Mouse (Mus musculus) heart, embryonic 16.5 days (tissue): ENCODE data around the gene Atp2b2. TPM values are rescaled to one million over a fixed set of nuclear protein-coding genes. Genes with fewer than 3 reads are reported as not detected.

ENCODE experiments used
- ATAC-seq: fragments of 200-750 bp; cut with Nextera tagmentation; replicated peaks from 2 replicates; pipeline ENCODE4 v1.8.0; 2017; ENCODE audit warnings: moderate number of reproducible peaks; ENCODE audit not compliant: insufficient read depth, low FRiP score; ENCODE audit errors: extremely low read depth
- H3K27ac ChIP-seq: fragments of 300-500 bp; sonication (generic); 2 replicates; pipeline ENCODE4 v1.5.1; 2014; ENCODE audit warnings: mild to moderate bottlenecking, low read length, control low read depth, moderate library complexity
- H3K27me3 ChIP-seq: fragments of 300-500 bp; sonication (generic); 2 replicates; pipeline ENCODE4 v1.6.1; 2014; ENCODE audit warnings: low read length, mixed read lengths; ENCODE audit not compliant: control insufficient read depth, insufficient read depth
- H3K36me3 ChIP-seq: fragments of 300-500 bp; sonication (generic); 2 replicates; pipeline ENCODE4 v1.6.1; 2014; ENCODE audit not compliant: control insufficient read depth, insufficient read depth
- H3K4me1 ChIP-seq: fragments of 300-500 bp; sonication (generic); 2 replicates; pipeline ENCODE4 v1.6.1; 2014; ENCODE audit warnings: low read length, mixed read lengths; ENCODE audit not compliant: control insufficient read depth, insufficient read depth
- H3K4me2 ChIP-seq: fragments of 300-500 bp; sonication (generic); 2 replicates; pipeline ENCODE4 v1.6.1; 2014; ENCODE audit warnings: low read depth, mild to moderate bottlenecking, control low read depth, low read length
- H3K4me3 ChIP-seq: fragments of 300-500 bp; sonication (generic); 2 replicates; pipeline ENCODE4 v1.5.1; 2014; ENCODE audit warnings: mild to moderate bottlenecking, control low read depth, low read length
- H3K9ac ChIP-seq: fragments of 300-500 bp; sonication (generic); 2 replicates; pipeline ENCODE4 v1.6.1; 2014; ENCODE audit warnings: low read length, control low read depth
- H3K9me3 ChIP-seq: fragments of 300-500 bp; sonication (generic); replicated peaks from 2 replicates; pipeline ENCODE4 v1.6.1; 2016; ENCODE audit warnings: low read length; ENCODE audit not compliant: control insufficient read depth
- WGBS: fragments of 180-500 bp; shearing (Covaris S2); extraction: QIAGEN DNeasy Blood & Tissue Kit; methylation state at CpG from one replicate; pipeline ENCODE4 v1.1.7; 2014; 5-methylcytosine and 5-hydroxymethylcytosine counted together
- polyA plus RNA-seq: library from polyadenylated mRNA; unstranded; fragments of >200 nt; fragmentation: Nextera tagmentation; extraction: Ambion mirVana; gene quantifications from 2 replicates; pipeline ENCODE4 v1.2.1, GENCODE M21; 2015

Atp2b2 gene
- polyA plus RNA-seq: 0.10 and 0.12 TPM in 2 replicates

GRCm38 (mm10) chr6:114042332-114042731 lies at the start of gene Atp2b2:
Atp2b2 (minus strand) TSS chr6:114042613.
- Histone ChIP-seq H3K4me2 (peak within 1 kb of the TSS; percentile 80), H3K9me3 (no peaks in the 10 kb centered on the region), H3K4me1 (no peaks in the 10 kb centered on the region), H3K9ac (peak within 1 kb of the TSS; percentile 62), H3K36me3 (no peaks in the 10 kb centered on the region), H3K27ac (no peak within 1 kb of the TSS), H3K27me3 (peaks cover 63% of the 10 kb centered on the region), H3K4me3 (peak within 1 kb of the TSS; percentile 57)
- ATAC-seq: no peak
- WGBS: 25% methylated on average over 12 of the region's 12 CpGs

GRCm38 (mm10) chr6:114089626-114090025 lies 47.2 kb upstream of the Atp2b2 start:
- Histone ChIP-seq H3K4me2 (no peak overlapping the region), H3K4me3 (no peak overlapping the region), H3K36me3 (no peaks in the 10 kb centered on the region), H3K9me3 (no peaks in the 10 kb centered on the region), H3K9ac (no peak overlapping the region), H3K4me1 (no peaks in the 10 kb centered on the region), H3K27me3 (peaks cover 7% of the 10 kb centered on the region), H3K27ac (no peak overlapping the region)
- ATAC-seq: no peak
- WGBS: 17% methylated on average over 5 of the region's 5 CpGs

GRCm38 (mm10) chr6:114087106-114087505 lies 44.7 kb upstream of the Atp2b2 start:
- Histone ChIP-seq H3K9ac (no peak overlapping the region), H3K36me3 (no peaks in the 10 kb centered on the region), H3K4me2 (no peak overlapping the region), H3K27me3 (peaks cover 6% of the 10 kb centered on the region), H3K27ac (no peak overlapping the region), H3K4me3 (no peak overlapping the region), H3K4me1 (no peaks in the 10 kb centered on the region), H3K9me3 (no peaks in the 10 kb centered on the region)
- WGBS: 20% methylated on average over 7 of the region's 7 CpGs
- no peak for ATAC-seq

GRCm38 (mm10) chr6:114078556-114078955 lies 36.1 kb upstream of the Atp2b2 start:
- Histone ChIP-seq H3K27ac (no peak overlapping the region), H3K36me3 (no peaks in the 10 kb centered on the region), H3K4me1 (no peaks in the 10 kb centered on the region), H3K9me3 (no peaks in the 10 kb centered on the region), H3K27me3 (no peaks in the 10 kb centered on the region), H3K4me2 (no peak overlapping the region), H3K9ac (no peak overlapping the region), H3K4me3 (no peak overlapping the region)
- ATAC-seq: no peak

- Histone ChIP-seq H3K4me3 (no peak overlapping the region), H3K9me3 (no peaks in the 10 kb centered on the region), H3K36me3 (no peaks in the 10 kb centered on the region), H3K4me2 (no peak overlapping the region), H3K27ac (no peak overlapping the region), H3K27me3 (no peaks in the 10 kb centered on the region), H3K4me1 (no peaks in the 10 kb centered on the region), H3K9ac (no peak overlapping the region)
- no peak for ATAC-seq
- 45% methylated on average over 3 of the region's 3 CpGs for whole genome bisulfite sequencing
Observed at GRCm38 (mm10) chr6:114076560-114076959, 34.1 kb upstream of the Atp2b2 start.

- WGBS: 57% methylated on average over 5 of the region's 5 CpGs
- no peaks in the 10 kb centered on the region for H3K27me3 ChIP-seq
- no peak for ATAC-seq
- H3K4me1 ChIP-seq: no peaks in the 10 kb centered on the region
- no peak overlapping the region for H3K4me3 ChIP-seq
- no peaks in the 10 kb centered on the region for H3K36me3 ChIP-seq
- no peaks in the 10 kb centered on the region for H3K9me3 ChIP-seq
- no peak overlapping the region for H3K27ac ChIP-seq
- H3K4me2 ChIP-seq: no peak overlapping the region
- no peak overlapping the region for H3K9ac ChIP-seq
Observed at GRCm38 (mm10) chr6:114076061-114076460, 33.6 kb upstream of the Atp2b2 start.

GRCm38 (mm10) chr6:114074929-114075328 lies 32.5 kb upstream of the Atp2b2 start:
- Histone ChIP-seq H3K27ac (no peak overlapping the region), H3K9me3 (no peaks in the 10 kb centered on the region), H3K4me2 (no peak overlapping the region), H3K4me3 (no peak overlapping the region), H3K36me3 (no peaks in the 10 kb centered on the region), H3K9ac (no peak overlapping the region), H3K27me3 (no peaks in the 10 kb centered on the region), H3K4me1 (no peaks in the 10 kb centered on the region)
- WGBS: 68% methylated on average over 10 of the region's 10 CpGs
- ATAC-seq: no peak

- Histone ChIP-seq H3K27ac (no peak overlapping the region), H3K9ac (no peak overlapping the region), H3K27me3 (no peaks in the 10 kb centered on the region), H3K36me3 (no peaks in the 10 kb centered on the region), H3K4me2 (no peak overlapping the region), H3K4me3 (no peak overlapping the region), H3K4me1 (no peaks in the 10 kb centered on the region), H3K9me3 (no peaks in the 10 kb centered on the region)
- WGBS: 18% methylated on average over 1 of the region's 1 CpGs
- no peak for ATAC-seq
Observed at GRCm38 (mm10) chr6:114074256-114074655, 31.8 kb upstream of the Atp2b2 start.

- Histone ChIP-seq H3K4me2 (no peak overlapping the region), H3K36me3 (no peaks in the 10 kb centered on the region), H3K9me3 (no peaks in the 10 kb centered on the region), H3K4me1 (no peaks in the 10 kb centered on the region), H3K9ac (no peak overlapping the region), H3K4me3 (no peak overlapping the region), H3K27ac (no peak overlapping the region), H3K27me3 (no peaks in the 10 kb centered on the region)
- WGBS: 3% methylated on average over 4 of the region's 4 CpGs
- ATAC-seq: no peak
Observed at GRCm38 (mm10) chr6:114071564-114071963, 29.2 kb upstream of the Atp2b2 start.

GRCm38 (mm10) chr6:114063100-114063499 lies 20.7 kb upstream of the Atp2b2 start:
- H3K9ac ChIP-seq: no peak overlapping the region
- no peak for ATAC-seq
- no peak overlapping the region for H3K4me2 ChIP-seq
- H3K27ac ChIP-seq: no peak overlapping the region
- WGBS: 100% methylated on average over 2 of the region's 2 CpGs
- no peaks in the 10 kb centered on the region for H3K36me3 ChIP-seq
- no peaks in the 10 kb centered on the region for H3K27me3 ChIP-seq
- no peak overlapping the region for H3K4me3 ChIP-seq
- no peaks in the 10 kb centered on the region for H3K9me3 ChIP-seq
- no peaks in the 10 kb centered on the region for H3K4me1 ChIP-seq
